Mouse (Mus musculus) liver, embryonic 16.5 days (tissue): ENCODE results near the gene Aldh1a2. TPM values are rescaled to one million over a fixed set of nuclear protein-coding genes. Genes with fewer than 3 reads are reported as not detected.

ENCODE experiments used
- ATAC-seq: fragments of 200-750 bp; cut with Nextera tagmentation; 2 replicates; pipeline ENCODE4 v1.8.0; 2017; ENCODE audit warnings: low read depth, mild to moderate bottlenecking, moderate number of reproducible peaks, moderate library complexity
- H3K27ac ChIP-seq: fragments of 300-500 bp; sonication (generic); 2 replicates; pipeline ENCODE4 v1.5.1; 2014; ENCODE audit warnings: mild to moderate bottlenecking, low read length
- H3K27me3 ChIP-seq: fragments of 300-500 bp; sonication (generic); 2 replicates; pipeline ENCODE4 v1.6.1; 2014; ENCODE audit warnings: low read depth, low read length, mixed read lengths; ENCODE audit not compliant: control insufficient read depth, insufficient read depth
- H3K36me3 ChIP-seq: fragments of 300-500 bp; sonication (generic); 2 replicates; pipeline ENCODE4 v1.6.1; 2014; ENCODE audit warnings: mild to moderate bottlenecking; ENCODE audit not compliant: control insufficient read depth, insufficient read depth
- H3K4me1 ChIP-seq: fragments of 300-500 bp; sonication (generic); 2 replicates; pipeline ENCODE4 v1.6.1; 2014; ENCODE audit warnings: low read depth, low read length, mixed read lengths; ENCODE audit not compliant: control insufficient read depth
- H3K4me2 ChIP-seq: fragments of 300-500 bp; sonication (generic); 2 replicates; pipeline ENCODE4 v1.6.1; 2014; ENCODE audit warnings: low read depth, low read length, mixed read lengths
- H3K4me3 ChIP-seq: fragments of 300-500 bp; sonication (generic); 2 replicates; pipeline ENCODE4 v1.5.1; 2014; ENCODE audit warnings: low read depth, mild to moderate bottlenecking, low read length
- H3K9ac ChIP-seq: fragments of 300-500 bp; sonication (generic); 2 replicates; pipeline ENCODE4 v1.6.1; 2014; ENCODE audit warnings: low read depth, low read length
- H3K9me3 ChIP-seq: fragments of 300-500 bp; sonication (generic); replicated peaks from 2 replicates; pipeline ENCODE4 v1.6.1; 2016; ENCODE audit warnings: low read length; ENCODE audit not compliant: control insufficient read depth
- WGBS: fragments of 180-500 bp; shearing (Covaris S2); extraction: QIAGEN DNeasy Blood & Tissue Kit; methylation state at CpG from one replicate; pipeline ENCODE4 v1.1.7; 2014; ENCODE audit not compliant: insufficient replicate concordance; 5-methylcytosine and 5-hydroxymethylcytosine counted together
- polyA plus RNA-seq: library from polyadenylated mRNA; unstranded; fragments of >200 nt; fragmentation: Nextera tagmentation; extraction: Ambion mirVana; gene quantifications from 2 replicates; pipeline ENCODE4 v1.2.1, GENCODE M21; 2015

Gene Aldh1a2
- polyA plus RNA-seq, 1 experiment from 2014 or later: 1.6 TPM

- Histone ChIP-seq H3K27ac (no peak overlapping the region), H3K9ac (no peak overlapping the region), H3K36me3 (no peaks in the 10 kb centered on the region), H3K4me1 (no peaks in the 10 kb centered on the region), H3K9me3 (no peaks in the 10 kb centered on the region), H3K4me2 (no peak overlapping the region), H3K27me3 (no peaks in the 10 kb centered on the region), H3K4me3 (no peak overlapping the region)
- no peak for ATAC-seq
- WGBS: 48% methylated on average over 3 of the region's 3 CpGs
Measured at GRCm38 (mm10) chr9:71270205-71270604, 54.6 kb downstream of the Aldh1a2 start.

- H3K4me3 ChIP-seq: no peak overlapping the region
- H3K27ac ChIP-seq: no peak overlapping the region
- H3K4me1 ChIP-seq: no peaks in the 10 kb centered on the region
- no peaks in the 10 kb centered on the region for H3K36me3 ChIP-seq
- no peak overlapping the region for H3K4me2 ChIP-seq
- WGBS: 69% methylated on average over 14 of the region's 14 CpGs
- no peaks in the 10 kb centered on the region for H3K27me3 ChIP-seq
- H3K9ac ChIP-seq: no peak overlapping the region
- no peaks in the 10 kb centered on the region for H3K9me3 ChIP-seq
- ATAC-seq: no peak
Measured at GRCm38 (mm10) chr9:71276149-71276721, 60.6 kb downstream of the Aldh1a2 start.

- H3K4me2 ChIP-seq: no peak overlapping the region
- H3K36me3 ChIP-seq: no peaks in the 10 kb centered on the region
- no peak overlapping the region for H3K4me3 ChIP-seq
- H3K4me1 ChIP-seq: no peaks in the 10 kb centered on the region
- no peak overlapping the region for H3K27ac ChIP-seq
- 41% methylated on average over 4 of the region's 4 CpGs for WGBS
- H3K9ac ChIP-seq: no peak overlapping the region
- no peak for ATAC-seq
- no peaks in the 10 kb centered on the region for H3K27me3 ChIP-seq
- no peaks in the 10 kb centered on the region for H3K9me3 ChIP-seq
Measured at GRCm38 (mm10) chr9:71278741-71279140, 63.2 kb downstream of the Aldh1a2 start.

- Histone ChIP-seq H3K27me3 (no peaks in the 10 kb centered on the region), H3K4me3 (no peak overlapping the region), H3K27ac (no peak overlapping the region), H3K9me3 (no peaks in the 10 kb centered on the region), H3K4me1 (no peaks in the 10 kb centered on the region), H3K36me3 (no peaks in the 10 kb centered on the region), H3K4me2 (no peak overlapping the region), H3K9ac (no peak overlapping the region)
- WGBS: 60% methylated on average over 7 of the region's 7 CpGs
- no peak for ATAC-seq
Measured at GRCm38 (mm10) chr9:71283156-71283555, 67.6 kb downstream of the Aldh1a2 start.

- no peak overlapping the region for H3K4me2 ChIP-seq
Measured at GRCm38 (mm10) chr9:71285231-71285630, 69.6 kb downstream of the Aldh1a2 start.

GRCm38 (mm10) chr9:71286420-71286819 is 70.8 kb downstream of the Aldh1a2 start:
- 67% methylated on average over 9 of the region's 9 CpGs for WGBS
- Histone ChIP-seq H3K4me1 (no peaks in the 10 kb centered on the region), H3K9me3 (no peaks in the 10 kb centered on the region), H3K36me3 (no peaks in the 10 kb centered on the region), H3K4me2 (no peak overlapping the region), H3K4me3 (no peak overlapping the region), H3K9ac (no peak overlapping the region), H3K27me3 (no peaks in the 10 kb centered on the region), H3K27ac (no peak overlapping the region)
- no peak for ATAC-seq

More at GRCm38 (mm10) chr9:71285231-71285630, 69.6 kb downstream of the Aldh1a2 start:
- 77% methylated on average over 3 of the region's 3 CpGs for WGBS
- Histone ChIP-seq H3K27me3 (no peaks in the 10 kb centered on the region), H3K4me3 (no peak overlapping the region), H3K36me3 (no peaks in the 10 kb centered on the region), H3K4me1 (no peaks in the 10 kb centered on the region), H3K27ac (no peak overlapping the region), H3K9ac (no peak overlapping the region), H3K9me3 (no peaks in the 10 kb centered on the region)
- ATAC-seq: no peak

- 42% methylated on average over 6 of the region's 6 CpGs for WGBS
- Histone ChIP-seq H3K9ac (no peak overlapping the region), H3K27ac (no peak overlapping the region), H3K9me3 (no peaks in the 10 kb centered on the region), H3K27me3 (no peaks in the 10 kb centered on the region), H3K4me2 (no peak overlapping the region), H3K36me3 (no peaks in the 10 kb centered on the region), H3K4me3 (no peak overlapping the region), H3K4me1 (no peaks in the 10 kb centered on the region)
- ATAC-seq: no peak
Measured at GRCm38 (mm10) chr9:71288738-71289137, 73.1 kb downstream of the Aldh1a2 start.

GRCm38 (mm10) chr9:71289810-71290209 is 74.2 kb downstream of the Aldh1a2 start:
- no peaks in the 10 kb centered on the region for H3K27me3 ChIP-seq
- H3K4me3 ChIP-seq: no peak overlapping the region
- H3K4me2 ChIP-seq: no peak overlapping the region
- no peak for ATAC-seq
- 63% methylated on average over 3 of the region's 3 CpGs for WGBS
- H3K9ac ChIP-seq: no peak overlapping the region
- H3K4me1 ChIP-seq: no peaks in the 10 kb centered on the region
- no peak overlapping the region for H3K27ac ChIP-seq
- H3K36me3 ChIP-seq: no peaks in the 10 kb centered on the region
- H3K9me3 ChIP-seq: no peaks in the 10 kb centered on the region

GRCm38 (mm10) chr9:71290730-71291129 is 75.1 kb downstream of the Aldh1a2 start:
- ATAC-seq: no peak
- H3K9me3 ChIP-seq: no peaks in the 10 kb centered on the region
- no peaks in the 10 kb centered on the region for H3K27me3 ChIP-seq
- H3K4me1 ChIP-seq: no peaks in the 10 kb centered on the region
- no peak overlapping the region for H3K4me2 ChIP-seq
- WGBS: 46% methylated on average over 1 of the region's 1 CpGs
- no peak overlapping the region for H3K27ac ChIP-seq
- H3K9ac ChIP-seq: no peak overlapping the region
- H3K4me3 ChIP-seq: no peak overlapping the region
- no peaks in the 10 kb centered on the region for H3K36me3 ChIP-seq
